Mouse (Mus musculus) frontal cortex, postnatal 36 days (tissue): ENCODE data around the gene Elavl4.

ENCODE experiments used
- DNase-seq, 2 experiments: peaks; one replicate each; pipeline ENCODE4 v3.0.0; 2022; ENCODE audit warnings: low spot score in 2 of 2

Gene Elavl4

DNA sequence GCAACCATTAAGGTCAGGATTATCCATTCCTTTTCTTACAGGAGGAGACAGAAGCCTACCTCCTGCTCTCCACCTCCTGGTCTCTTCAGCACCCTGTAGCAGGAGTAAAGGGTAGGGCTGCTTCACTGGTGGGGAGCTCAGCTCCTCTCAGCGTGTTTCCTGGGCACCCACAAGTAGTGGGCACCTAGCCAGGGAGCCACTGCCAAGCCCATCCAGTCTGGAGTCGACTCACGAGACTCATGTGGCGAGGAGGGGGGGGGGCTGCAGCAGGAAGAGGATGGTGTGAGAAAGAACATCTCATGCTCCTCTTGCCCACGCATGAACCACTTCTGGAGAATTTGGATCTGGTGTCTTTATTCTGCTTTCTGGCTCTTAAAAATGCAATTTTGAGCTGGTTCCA lies 186.5 kb downstream of the Elavl4 start:
- peak; percentile 61 to 73 for DNase-seq

DNA sequence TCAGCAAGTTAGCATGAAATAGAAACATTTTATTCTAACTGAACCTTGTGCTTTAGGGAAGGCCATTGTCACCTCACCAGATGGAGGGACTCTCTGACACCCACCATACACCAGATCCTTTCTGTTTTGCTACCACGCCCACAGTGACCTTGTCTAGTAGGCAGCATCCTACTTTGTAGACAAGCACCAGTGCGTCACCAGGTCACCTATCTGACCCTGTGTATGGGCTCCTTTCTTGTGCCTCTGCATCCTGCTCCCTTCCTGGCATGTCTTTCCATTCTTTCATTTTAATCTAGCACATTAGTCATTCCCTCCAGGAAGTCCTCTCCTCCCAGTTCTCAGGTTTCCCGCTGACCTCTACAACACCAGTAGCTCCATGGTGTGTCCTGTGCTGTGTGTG lies 190.1 kb downstream of the Elavl4 start:
- no peak for DNase-seq

DNA sequence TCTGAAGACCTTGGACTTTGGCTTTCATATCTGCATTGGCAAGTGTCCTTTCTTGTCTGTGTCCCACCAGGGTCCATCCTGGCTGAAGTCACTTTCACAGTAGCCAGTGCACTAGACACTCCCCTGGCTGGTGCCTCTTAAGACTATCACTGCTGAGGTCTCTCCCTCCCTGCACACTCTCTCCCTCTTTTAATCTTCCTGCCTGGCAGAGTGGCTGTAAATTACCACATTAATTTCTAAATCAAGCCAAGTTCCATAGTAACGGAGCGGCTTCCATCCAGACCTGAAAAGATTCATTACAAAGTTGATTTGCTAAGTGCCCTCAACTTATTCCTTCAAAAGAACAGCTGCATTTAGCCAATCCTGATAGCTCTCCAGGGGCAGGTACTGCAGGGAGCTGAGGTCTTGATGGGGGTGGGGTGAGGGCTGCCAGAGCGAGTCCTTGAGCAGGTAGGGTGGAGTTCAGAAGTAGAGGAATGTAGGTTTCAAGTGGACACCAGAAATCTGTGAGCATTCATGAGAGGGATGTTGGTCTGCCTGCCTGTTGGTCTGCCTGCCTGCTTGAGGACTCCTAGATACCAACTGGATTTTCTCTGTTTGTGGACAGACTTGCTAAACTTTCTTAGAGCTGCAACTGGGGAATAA lies 194.1 kb downstream of the Elavl4 start:
- DNase-seq: no peak

DNA sequence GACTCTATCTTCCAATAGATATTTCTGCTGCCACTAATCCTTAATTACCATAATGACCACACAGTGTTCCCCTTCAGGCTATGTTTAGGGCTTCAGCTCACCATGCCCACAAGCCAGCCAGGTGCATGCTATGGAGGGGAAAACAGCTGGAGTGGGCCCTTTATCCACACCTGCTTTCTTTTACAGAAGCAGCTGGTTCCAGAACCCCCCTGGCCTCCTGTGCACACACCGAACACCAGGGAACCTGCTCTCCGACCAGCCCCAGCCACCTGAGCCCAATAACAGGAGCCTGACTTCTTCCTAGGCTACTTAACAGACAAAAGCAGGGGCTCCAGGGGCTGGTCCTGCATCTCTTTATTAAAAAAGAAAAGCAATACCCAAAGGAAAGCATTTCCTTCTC lies 195.8 kb downstream of the Elavl4 start:
- no peak for DNase-seq
